Mouse (Mus musculus): ENCODE data around the gene Fxyd5.

- TF ChIP-seq CTCF (IDR thresholded peaks at IDR 0.05; ENCODE audit: borderline replicate concordance, insufficient read depth, low read length) (no peak; the same call in 1 of the 2 replicates), POLR2A (IDR thresholded peaks at IDR 0.05; ENCODE audit: low read depth, low read length) (no peak)
These were observed 35.7 kb upstream of the Fxyd5 start for GRCm38 (mm10) chr7:31077885-31078445.

Data from embryonic fibroblast, embryonic 13.5 days (primary cell).